Mouse (Mus musculus): ENCODE measurements around the gene Prpf4.

GRCm38 (mm10) chr4:62361997-62362396, 46.6 kb upstream of the Prpf4 start:
- TF ChIP-seq CTCF (IDR thresholded peaks at IDR 0.05; ENCODE audit: borderline replicate concordance, insufficient read depth, low read length) (no peak), POLR2A (IDR thresholded peaks at IDR 0.05; ENCODE audit: low read depth, low read length) (no peak)

All from embryonic fibroblast, embryonic 13.5 days (primary cell).